Mouse (Mus musculus) frontal cortex, postnatal 14 days (tissue): ENCODE measurements around the gene Fezf2.

Experiments used
- DNase-seq, 2 experiments: peaks; one replicate each; pipeline ENCODE4 v3.0.0; 2022; ENCODE audit warnings: low spot score in 2 of 2

Gene Fezf2

GRCm38 (mm10) chr14:12348089-12348488, at the start of gene Fezf2:
Fezf2 (minus strand) TSS chr14:12348189.
- DNase-seq: no peak

DNA sequence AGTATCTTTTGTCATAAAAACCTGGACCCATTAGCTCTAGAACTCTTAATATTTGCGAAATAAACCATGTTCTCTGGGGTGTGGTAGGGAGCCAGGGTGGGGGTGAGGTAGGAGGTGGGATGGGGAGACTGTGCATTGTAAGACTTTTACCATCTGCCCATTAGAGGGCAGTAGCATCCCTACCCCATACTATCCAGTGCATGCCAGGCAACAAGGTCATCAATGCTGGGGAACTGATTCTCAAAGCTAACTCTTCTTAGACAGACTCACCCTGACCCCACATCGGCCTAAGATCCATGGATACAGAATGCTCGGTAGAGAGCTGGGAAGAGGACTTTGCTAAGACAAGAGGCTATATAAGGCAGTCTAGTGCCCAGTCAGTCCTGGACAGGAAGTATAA, 49.6 kb upstream of the Fezf2 start:
- no peak for DNase-seq

DNA sequence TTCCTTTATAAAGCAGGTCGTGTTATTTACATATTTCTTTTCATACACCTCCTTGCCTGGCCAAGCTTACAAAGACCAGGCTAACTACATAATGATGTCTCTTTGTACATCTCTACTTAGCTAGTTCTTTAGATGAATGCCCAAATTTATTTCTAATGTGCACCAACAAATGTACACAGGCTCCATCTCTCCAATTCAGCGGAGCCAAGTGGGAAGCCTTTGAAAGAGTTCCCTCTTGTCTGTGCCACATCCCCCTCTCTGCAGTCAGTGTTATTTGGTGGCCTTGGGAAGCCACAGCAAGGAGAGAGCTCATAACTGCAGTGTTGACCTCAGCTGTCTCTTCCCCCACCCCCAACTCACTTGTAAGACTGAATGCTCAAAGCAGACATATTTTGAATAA, 46.3 kb upstream of the Fezf2 start:
- DNase-seq: no peak

GRCm38 (mm10) chr14:12393271-12393861, 45.4 kb upstream of the Fezf2 start:
- DNase-seq: no peak

- no peak for DNase-seq
These were observed 43.2 kb upstream of the Fezf2 start for GRCm38 (mm10) chr14:12391167-12391566.

- DNase-seq: no peak
These were observed 40.9 kb upstream of the Fezf2 start for GRCm38 (mm10) chr14:12388806-12389436.

- DNase-seq: no peak
These were observed 40.3 kb upstream of the Fezf2 start for GRCm38 (mm10) chr14:12388192-12388795.

DNA sequence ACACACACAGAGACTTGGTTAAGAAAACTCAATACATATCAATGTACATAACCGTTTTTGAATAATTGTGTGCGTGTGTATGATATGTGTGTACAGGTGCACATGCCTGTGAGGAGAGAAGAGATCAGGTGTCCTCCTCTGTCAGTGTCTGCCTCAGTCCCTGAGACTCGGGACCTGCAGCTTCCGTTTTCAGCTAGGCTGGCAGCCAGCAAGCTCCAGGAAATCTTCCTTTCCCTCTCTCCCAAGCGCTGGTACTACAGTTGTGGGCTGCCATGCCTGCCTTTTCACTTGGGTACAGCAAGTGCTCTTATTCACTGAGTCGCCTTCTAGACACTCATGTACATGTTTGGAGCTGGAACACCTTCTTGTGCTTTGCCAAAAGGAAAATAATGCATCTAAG, 39.2 kb upstream of the Fezf2 start:
- no peak for DNase-seq

GRCm38 (mm10) chr14:12377883-12378282, 29.9 kb upstream of the Fezf2 start:
- DNase-seq: no peak

GRCm38 (mm10) chr14:12377289-12377688, 29.3 kb upstream of the Fezf2 start:
- DNase-seq: no peak

GRCm38 (mm10) chr14:12375451-12375850, 27.5 kb upstream of the Fezf2 start:
- no peak for DNase-seq

DNA sequence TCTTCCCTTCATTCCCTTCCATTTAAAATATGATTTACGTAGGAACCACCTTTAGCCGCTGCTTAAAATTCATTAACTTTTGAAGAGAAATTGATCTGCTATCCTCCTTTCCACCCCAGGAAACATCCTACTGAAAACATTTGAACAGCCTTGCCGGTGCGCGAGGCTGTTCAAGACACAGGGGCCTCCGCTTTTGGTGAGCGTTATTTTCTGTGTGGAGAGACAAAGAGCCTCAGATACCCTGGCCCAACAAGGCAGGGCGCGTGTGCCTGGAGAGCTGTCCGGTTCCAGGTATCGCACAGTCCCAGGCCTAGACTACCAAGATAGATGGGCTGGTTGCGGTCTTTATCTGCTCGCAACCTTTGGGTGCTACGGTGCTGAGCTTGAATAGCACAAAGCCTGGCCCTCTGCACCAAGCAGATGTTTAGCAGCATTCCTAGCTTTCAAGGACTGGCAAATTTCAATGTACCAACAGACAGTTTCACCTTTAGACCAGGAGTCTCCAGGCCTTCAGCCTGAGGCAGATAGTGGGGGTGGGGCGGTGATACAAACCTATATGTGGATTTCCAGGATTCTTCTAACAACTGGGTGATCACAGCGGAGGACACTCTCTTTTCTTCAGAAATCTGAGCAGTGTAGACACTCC, 2.4 kb upstream of the Fezf2 start:
- no peak for DNase-seq

- no peak for DNase-seq
These were observed 1.5 kb upstream of the Fezf2 start for GRCm38 (mm10) chr14:12349334-12350090.

GRCm38 (mm10) chr14:12346865-12347600, 956 bp downstream of the Fezf2 start:
- no peak for DNase-seq

- no peak for DNase-seq
These were observed 1.8 kb downstream of the Fezf2 start for GRCm38 (mm10) chr14:12346011-12346864.

DNA sequence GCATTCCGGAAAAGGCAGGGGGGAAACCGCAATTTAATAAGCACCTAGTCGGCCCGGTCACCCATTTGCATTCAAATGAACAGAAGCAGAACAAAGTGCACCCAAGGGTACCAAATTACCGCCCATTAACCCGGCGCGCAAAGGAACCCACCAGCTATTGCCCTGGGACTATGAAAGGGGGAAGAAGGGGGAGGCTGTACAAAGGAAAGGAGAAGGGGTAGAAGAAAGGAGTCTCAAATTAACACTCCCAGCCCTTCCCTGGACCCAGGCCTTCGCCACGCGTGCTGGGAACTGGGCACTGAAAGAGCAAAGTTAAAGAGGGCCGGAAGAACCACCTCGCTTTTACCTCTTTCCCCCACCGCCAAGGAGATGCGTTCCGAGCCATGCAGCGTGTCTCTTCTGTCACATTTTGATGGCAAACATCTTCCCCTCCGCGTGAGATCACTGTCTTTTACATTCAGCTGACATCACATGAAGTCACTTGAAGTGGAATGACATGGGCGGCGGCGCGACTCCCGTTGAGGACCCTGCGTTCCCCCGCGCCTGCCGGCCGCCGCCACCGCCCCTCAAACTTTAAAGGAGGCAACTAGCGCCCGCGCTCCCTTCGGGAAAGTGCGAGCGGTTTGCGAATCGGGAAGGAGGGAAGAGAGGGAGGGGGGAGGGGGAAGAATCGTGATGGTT, 2.6 kb downstream of the Fezf2 start:
- no peak for DNase-seq

GRCm38 (mm10) chr14:12344746-12345240, 3.2 kb downstream of the Fezf2 start:
- DNase-seq: no peak

- DNase-seq: no peak
These were observed 3.8 kb downstream of the Fezf2 start for GRCm38 (mm10) chr14:12344061-12344745.

GRCm38 (mm10) chr14:12343451-12343941, 4.5 kb downstream of the Fezf2 start:
- no peak for DNase-seq
